Mouse (Mus musculus) liver, adult 2 months (tissue): Measurements from ENCODE around the gene Sfxn2.

Experiments used
- CTCF ChIP-seq: fragments of 200-500 bp; IDR thresholded peaks from 2 replicates; pipeline ENCODE4 v1.5.1; 2011; ENCODE audit warnings: low read depth, low read length, control low read depth
- POLR2A ChIP-seq: fragments of 200-500 bp; IDR thresholded peaks from 2 replicates; pipeline ENCODE4 v1.6.1; 2011; ENCODE audit warnings: low read length, control low read depth; ENCODE audit not compliant: insufficient read depth; ENCODE audit errors: extremely low read depth

GRCm38 (mm10) chr19:46572951-46573937, at the start of gene Sfxn2, which contains the start of gene Arl3:
- TF ChIP-seq POLR2A (peak; percentile 97), CTCF (peak; percentile 34; the same call in 1 of the 2 replicates)
